Mouse (Mus musculus) liver (tissue): Measurements from ENCODE around the gene Anks1b.

Experiments used
- DNase-seq: peaks from one replicate; pipeline ENCODE4 v3.0.0-alpha.2; 2020; ENCODE audit warnings: mixed read lengths

Gene Anks1b

GRCm38 (mm10) chr10:90685367-90685766 is 812.1 kb downstream of the Anks1b start:
- no peak for DNase-seq

DNA sequence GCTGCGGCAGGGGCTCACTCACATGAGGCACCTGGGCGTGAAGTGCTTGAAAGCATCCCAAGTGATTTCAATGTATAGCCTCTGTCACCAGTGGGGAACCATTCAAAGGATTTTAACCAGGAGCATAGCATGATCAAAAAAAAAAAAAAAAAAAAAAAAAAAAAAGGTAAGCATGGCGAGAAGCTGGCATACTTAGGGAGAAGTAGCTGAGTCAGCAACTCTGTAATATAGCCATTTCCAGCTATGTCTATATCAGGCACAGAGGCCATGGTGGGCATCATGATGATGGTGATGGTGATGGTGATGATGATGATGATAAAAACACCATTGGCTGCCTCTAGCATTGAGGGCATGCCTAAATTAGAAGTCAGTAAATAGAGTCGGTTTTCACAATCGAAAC is 814.8 kb downstream of the Anks1b start:
- DNase-seq, result no peak

GRCm38 (mm10) chr10:90688696-90689252 is 815.5 kb downstream of the Anks1b start:
- DNase-seq, result no peak

GRCm38 (mm10) chr10:90689854-90690513 is 816.7 kb downstream of the Anks1b start:
- peak; percentile 69 for DNase-seq

- no peak for DNase-seq
These were observed 823.4 kb downstream of the Anks1b start for GRCm38 (mm10) chr10:90696687-90697086.

DNA sequence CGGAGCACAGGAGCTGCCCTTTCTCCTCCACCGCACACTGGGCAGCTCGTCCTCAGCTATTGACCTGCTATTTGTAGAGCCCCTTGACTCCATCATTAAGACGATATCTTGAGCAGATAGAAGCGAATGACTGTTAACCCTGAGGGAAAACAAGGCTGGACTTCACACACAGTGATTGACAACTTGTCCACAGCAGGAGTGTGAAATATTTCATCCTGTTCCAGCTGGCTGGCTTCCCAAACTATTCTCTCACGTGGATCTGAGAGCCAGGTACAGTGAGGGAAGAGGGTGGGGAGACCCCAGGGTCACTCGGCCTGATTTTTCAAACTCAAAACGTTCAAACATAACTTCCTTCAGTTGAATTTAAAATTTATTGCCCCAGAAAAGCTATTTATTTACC is 824.1 kb downstream of the Anks1b start:
- no peak for DNase-seq

DNA sequence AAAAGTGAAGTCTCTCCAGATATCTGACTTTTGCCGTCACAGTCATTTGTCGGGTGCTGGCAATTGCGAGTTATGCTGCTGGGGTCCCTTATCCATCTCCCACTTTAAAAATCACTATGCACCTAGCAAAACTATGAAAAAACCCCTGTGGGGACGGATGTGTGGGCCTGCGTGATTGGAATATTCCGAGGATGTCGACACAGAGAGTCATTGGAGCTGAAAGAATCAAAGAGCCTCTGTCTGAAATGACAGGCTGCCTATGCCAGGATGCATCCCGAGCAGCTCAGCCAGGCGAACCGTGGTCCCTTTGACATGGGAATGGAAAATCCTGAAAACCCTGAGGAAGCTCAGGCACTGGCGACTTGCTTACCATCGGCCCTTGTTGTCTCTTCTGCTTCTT is 825.9 kb downstream of the Anks1b start:
- DNase-seq, result no peak

GRCm38 (mm10) chr10:90704602-90705001 is 831.3 kb downstream of the Anks1b start:
- no peak for DNase-seq

DNA sequence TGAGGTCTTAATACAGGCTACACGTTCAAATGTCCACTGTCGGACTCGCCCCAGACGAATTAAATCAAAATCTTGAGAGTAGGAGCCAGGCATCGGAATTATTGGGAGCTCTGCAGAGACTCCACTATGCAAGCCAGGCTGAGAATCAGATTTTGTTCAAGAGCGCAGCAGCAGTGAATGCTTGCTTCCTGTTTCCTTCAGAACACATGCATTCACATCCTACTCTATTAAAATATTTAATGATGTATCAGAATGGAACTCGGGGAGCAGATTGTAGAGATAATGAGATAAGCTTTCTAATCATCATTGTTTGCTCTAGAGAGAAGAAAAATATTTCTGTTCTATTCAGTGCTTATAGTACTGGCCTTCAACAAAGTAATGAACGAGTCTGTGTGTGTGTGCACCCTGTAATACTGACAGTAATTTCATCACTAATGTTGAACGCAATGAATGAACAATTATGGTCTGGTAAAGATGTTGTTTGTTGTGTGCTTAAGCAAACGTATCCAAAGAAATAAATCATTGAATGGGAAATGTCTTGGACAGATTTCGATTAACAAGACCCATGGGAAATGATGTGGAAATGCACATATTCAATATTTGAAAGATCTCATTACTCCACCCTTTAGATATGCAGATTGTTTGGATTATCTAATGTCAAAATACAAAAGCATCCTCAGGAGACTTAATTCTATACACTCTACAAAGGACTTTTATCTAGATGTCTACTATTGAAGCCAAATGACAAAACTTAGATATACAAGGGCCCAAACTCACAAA is 835.7 kb downstream of the Anks1b start:
- no peak for DNase-seq

DNA sequence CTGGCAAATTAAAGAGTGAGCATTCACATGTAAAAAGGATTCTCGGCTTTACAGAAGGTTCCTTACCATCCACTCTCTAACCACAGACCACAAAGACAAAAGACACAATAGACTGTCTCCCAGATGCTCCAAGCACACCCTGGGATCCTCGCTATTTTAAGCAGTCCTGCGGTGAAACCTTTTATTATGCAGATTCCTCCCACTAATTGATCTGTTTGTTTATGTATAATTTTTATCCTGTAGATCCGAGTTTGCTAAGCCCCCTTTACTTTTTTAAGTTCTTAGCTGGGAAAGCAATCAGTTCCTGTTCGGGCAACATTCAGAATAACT is 836.3 kb downstream of the Anks1b start:
- DNase-seq, result no peak

DNA sequence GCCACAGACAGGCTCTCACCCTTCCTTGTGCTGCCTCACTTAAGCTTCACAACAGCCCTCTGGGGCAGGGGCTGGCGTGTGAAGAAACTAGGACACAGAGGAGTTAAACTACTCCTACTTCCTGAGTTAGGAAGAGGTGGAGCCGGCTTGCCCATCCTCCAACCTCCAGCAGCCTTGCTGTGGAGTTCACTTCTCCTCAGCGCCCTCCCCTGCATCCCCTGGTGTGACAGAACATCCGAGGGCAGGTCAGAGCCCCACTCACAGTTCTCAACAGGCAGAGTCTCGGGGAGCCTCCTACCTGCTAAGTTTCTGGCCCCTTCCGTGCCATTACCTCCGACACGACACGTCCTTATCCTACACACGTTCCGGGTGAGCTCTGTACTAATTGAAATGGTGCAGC is 844.7 kb downstream of the Anks1b start:
- no peak for DNase-seq

DNA sequence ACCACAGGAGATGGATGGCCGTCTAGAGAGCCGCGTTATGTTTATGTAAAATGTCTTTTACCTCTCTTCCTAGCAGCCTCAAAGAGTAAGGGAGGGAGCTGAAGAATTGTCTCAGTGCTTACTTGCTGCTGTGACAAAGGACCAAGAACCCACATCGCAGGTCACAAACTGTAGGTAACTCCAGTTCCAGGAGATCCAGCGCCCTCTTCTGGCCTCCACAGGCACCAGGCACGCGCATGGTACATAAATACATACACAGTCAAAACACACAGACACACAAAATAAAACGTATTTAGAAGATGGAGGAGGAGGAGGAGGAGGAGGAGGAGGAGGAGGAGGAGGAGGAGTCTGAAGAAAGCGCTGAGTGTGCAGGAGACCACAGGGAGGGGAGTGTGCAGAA is 845.4 kb downstream of the Anks1b start:
- no peak for DNase-seq

DNA sequence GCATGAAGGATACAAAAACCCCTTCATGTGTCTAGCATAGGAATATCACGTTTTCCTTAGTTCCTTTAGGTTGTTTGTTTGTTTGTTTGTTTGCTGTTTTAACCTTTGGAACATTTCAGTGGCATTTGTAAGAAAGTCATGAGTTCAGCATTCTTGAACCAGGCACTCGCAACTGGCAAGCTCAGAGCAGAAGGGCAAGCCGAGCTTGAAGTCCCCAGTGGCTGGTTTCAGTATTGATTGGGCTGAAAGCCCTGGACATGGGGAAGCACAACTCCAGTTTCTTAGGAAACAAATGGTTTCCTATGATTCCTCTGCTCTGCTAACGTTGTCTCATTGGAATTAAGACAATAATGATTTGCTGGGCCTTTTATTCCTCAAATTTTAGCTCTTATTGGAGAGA is 846.7 kb downstream of the Anks1b start:
- DNase-seq, result no peak

GRCm38 (mm10) chr10:90723071-90723494 is 849.8 kb downstream of the Anks1b start:
- DNase-seq, result no peak

DNA sequence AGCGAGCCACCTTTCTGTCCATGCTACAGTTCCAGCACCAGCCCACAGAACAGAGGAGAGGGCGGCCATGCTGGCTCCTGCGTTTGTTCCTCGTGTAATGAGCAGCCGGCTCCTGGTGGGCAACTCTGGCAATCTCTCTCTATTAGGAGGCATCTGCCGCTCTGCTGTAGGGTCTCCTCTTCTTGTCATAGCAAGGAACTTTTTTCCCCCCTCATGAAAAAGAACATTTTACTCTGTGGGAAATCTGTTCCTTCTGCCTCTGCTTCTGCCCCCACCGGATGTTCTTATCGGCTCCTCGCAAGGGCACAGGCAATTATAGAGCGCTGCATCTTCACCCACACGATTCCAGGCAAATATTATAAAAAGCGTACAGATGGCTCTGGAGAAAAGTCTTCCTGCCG is 850.6 kb downstream of the Anks1b start:
- no peak for DNase-seq

GRCm38 (mm10) chr10:90724931-90725330 is 851.6 kb downstream of the Anks1b start:
- no peak for DNase-seq

GRCm38 (mm10) chr10:90728401-90729358 is 855.4 kb downstream of the Anks1b start:
- peak; percentile 36 for DNase-seq

GRCm38 (mm10) chr10:90729527-90729926 is 856.2 kb downstream of the Anks1b start:
- no peak for DNase-seq

- DNase-seq, result no peak
These were observed 859.5 kb downstream of the Anks1b start for GRCm38 (mm10) chr10:90732823-90733222.

GRCm38 (mm10) chr10:90733632-90734031 is 860.3 kb downstream of the Anks1b start:
- DNase-seq, result no peak

DNA sequence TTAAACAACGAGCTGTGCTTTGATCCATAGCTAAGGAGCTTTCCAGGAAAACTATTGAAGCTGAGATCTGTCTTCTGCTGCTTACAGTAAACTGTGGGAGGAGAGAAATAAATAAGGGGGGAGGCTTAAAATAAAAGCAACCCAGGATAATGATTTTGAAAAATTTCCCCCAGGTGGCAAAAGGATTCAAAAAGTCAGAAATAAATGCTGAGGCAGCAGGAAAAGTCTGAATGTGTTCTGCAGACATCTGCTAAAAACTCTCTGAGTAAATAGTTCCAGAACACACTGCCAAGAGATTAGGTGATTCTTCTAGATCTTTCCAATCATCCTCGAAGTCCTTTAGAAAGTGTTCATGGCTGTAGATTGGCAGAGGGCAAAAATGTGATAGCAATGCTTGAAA is 865.2 kb downstream of the Anks1b start:
- DNase-seq, result no peak

GRCm38 (mm10) chr10:90740956-90741355 is 867.6 kb downstream of the Anks1b start:
- no peak for DNase-seq

DNA sequence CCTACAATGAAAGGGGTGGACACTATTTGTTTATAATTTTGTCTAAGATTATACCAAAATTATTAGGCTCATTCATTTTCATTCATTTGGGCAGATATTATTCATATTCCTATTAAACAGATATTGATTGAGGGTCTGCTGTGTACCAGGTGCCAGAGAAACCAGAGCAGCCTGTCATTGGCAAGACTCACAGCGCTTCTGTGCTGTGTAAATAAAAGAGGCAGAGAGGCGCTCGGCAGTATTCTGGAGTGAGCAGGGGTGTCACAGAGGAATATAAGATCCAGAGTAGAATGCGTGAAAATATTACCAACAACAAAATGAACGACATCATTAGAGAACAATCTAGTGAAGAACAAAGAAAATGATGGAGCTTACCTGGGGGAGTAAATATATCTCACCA is 878.6 kb downstream of the Anks1b start:
- no peak for DNase-seq
